Mouse (Mus musculus): ENCODE data around the gene Dop1a. TPM values are rescaled to one million over a fixed set of nuclear protein-coding genes. Genes with fewer than 3 reads are reported as not detected.

Gene Dop1a
- polyA plus RNA-seq, 1 experiment from 2014 or later = 34.1 TPM

GRCm38 (mm10) chr9:86522335-86522734 is 55.4 kb downstream of the Dop1a start:
- Histone ChIP-seq H3K4me1 (ENCODE audit: control insufficient read depth, insufficient read depth, low read length) (no peaks in the 10 kb centered on the region), H3K27ac (ENCODE audit: low read length) (no peak overlapping the region), H3K4me2 (ENCODE audit: low read length) (no peak overlapping the region), H3K9me3 (replicated peaks; ENCODE audit: control insufficient read depth, low read length, poor library complexity, severe bottlenecking) (no peaks in the 10 kb centered on the region), H3K36me3 (ENCODE audit: control insufficient read depth, insufficient read depth, low read length) (peaks cover 37% of the 10 kb centered on the region), H3K27me3 (ENCODE audit: control insufficient read depth, insufficient read depth, low read depth, low read length) (no peaks in the 10 kb centered on the region), H3K9ac (ENCODE audit: low read depth, low read length) (no peak overlapping the region), H3K4me3 (ENCODE audit: low read depth, low read length) (no peak overlapping the region)
- ATAC-seq = no peak

- no peak for ATAC-seq
- H3K9me3 ChIP-seq (replicated peaks; ENCODE audit: control insufficient read depth, low read length, poor library complexity, severe bottlenecking) = no peaks in the 10 kb centered on the region
- H3K4me1 ChIP-seq (ENCODE audit: control insufficient read depth, insufficient read depth, low read length) = no peaks in the 10 kb centered on the region
- peaks cover 29% of the 10 kb centered on the region for H3K36me3 ChIP-seq (ENCODE audit: control insufficient read depth, insufficient read depth, low read length)
- H3K4me3 ChIP-seq (ENCODE audit: low read depth, low read length) = no peak overlapping the region
- 77% methylated on average over 2 of the region's 2 CpGs for WGBS
- no peak overlapping the region for H3K27ac ChIP-seq (ENCODE audit: low read length)
- no peaks in the 10 kb centered on the region for H3K27me3 ChIP-seq (ENCODE audit: control insufficient read depth, insufficient read depth, low read depth, low read length)
- H3K4me2 ChIP-seq (ENCODE audit: low read length) = no peak overlapping the region
- no peak overlapping the region for H3K9ac ChIP-seq (ENCODE audit: low read depth, low read length)
These were observed 58.6 kb downstream of the Dop1a start for GRCm38 (mm10) chr9:86525600-86525999.

GRCm38 (mm10) chr9:86534071-86534470 is 67.1 kb downstream of the Dop1a start:
- Histone ChIP-seq H3K27me3 (ENCODE audit: control insufficient read depth, insufficient read depth, low read depth, low read length) (no peaks in the 10 kb centered on the region), H3K9me3 (replicated peaks; ENCODE audit: control insufficient read depth, low read length, poor library complexity, severe bottlenecking) (no peaks in the 10 kb centered on the region), H3K36me3 (ENCODE audit: control insufficient read depth, insufficient read depth, low read length) (peaks cover 16% of the 10 kb centered on the region), H3K4me1 (ENCODE audit: control insufficient read depth, insufficient read depth, low read length) (no peaks in the 10 kb centered on the region), H3K27ac (ENCODE audit: low read length) (no peak overlapping the region), H3K9ac (ENCODE audit: low read depth, low read length) (no peak overlapping the region), H3K4me3 (ENCODE audit: low read depth, low read length) (no peak overlapping the region), H3K4me2 (ENCODE audit: low read length) (no peak overlapping the region)
- WGBS = 93% methylated on average over 5 of the region's 5 CpGs
- no peak for ATAC-seq

GRCm38 (mm10) chr9:86543451-86543850 is 76.5 kb downstream of the Dop1a start:
- Histone ChIP-seq H3K4me2 (ENCODE audit: low read length) (no peak overlapping the region), H3K4me3 (ENCODE audit: low read depth, low read length) (no peak overlapping the region), H3K27me3 (ENCODE audit: control insufficient read depth, insufficient read depth, low read depth, low read length) (no peaks in the 10 kb centered on the region), H3K36me3 (ENCODE audit: control insufficient read depth, insufficient read depth, low read length) (peaks cover 31% of the 10 kb centered on the region), H3K9me3 (replicated peaks; ENCODE audit: control insufficient read depth, low read length, poor library complexity, severe bottlenecking) (no peaks in the 10 kb centered on the region), H3K27ac (ENCODE audit: low read length) (no peak overlapping the region), H3K9ac (ENCODE audit: low read depth, low read length) (no peak overlapping the region), H3K4me1 (ENCODE audit: control insufficient read depth, insufficient read depth, low read length) (no peaks in the 10 kb centered on the region)
- 84% methylated on average over 3 of the region's 3 CpGs for WGBS
- no peak for ATAC-seq

- WGBS = 74% methylated on average over 1 of the region's 1 CpGs
- Histone ChIP-seq H3K36me3 (ENCODE audit: control insufficient read depth, insufficient read depth, low read length) (peaks cover 38% of the 10 kb centered on the region), H3K4me1 (ENCODE audit: control insufficient read depth, insufficient read depth, low read length) (no peaks in the 10 kb centered on the region)
These were observed 77.6 kb downstream of the Dop1a start for GRCm38 (mm10) chr9:86544559-86544958.

GRCm38 (mm10) chr9:86549637-86550162 is 82.7 kb downstream of the Dop1a start:
- Histone ChIP-seq H3K4me2 (ENCODE audit: low read length) (no peak overlapping the region), H3K9ac (ENCODE audit: low read depth, low read length) (no peak overlapping the region), H3K4me3 (ENCODE audit: low read depth, low read length) (no peak overlapping the region), H3K27me3 (ENCODE audit: control insufficient read depth, insufficient read depth, low read depth, low read length) (no peaks in the 10 kb centered on the region), H3K36me3 (ENCODE audit: control insufficient read depth, insufficient read depth, low read length) (peaks cover 45% of the 10 kb centered on the region), H3K9me3 (replicated peaks; ENCODE audit: control insufficient read depth, low read length, poor library complexity, severe bottlenecking) (no peaks in the 10 kb centered on the region), H3K4me1 (ENCODE audit: control insufficient read depth, insufficient read depth, low read length) (no peaks in the 10 kb centered on the region), H3K27ac (ENCODE audit: low read length) (no peak overlapping the region)
- ATAC-seq = no peak
- WGBS = 94% methylated on average over 5 of the region's 5 CpGs

More at GRCm38 (mm10) chr9:86544559-86544958, 77.6 kb downstream of the Dop1a start:
- H3K9me3 ChIP-seq (replicated peaks; ENCODE audit: control insufficient read depth, low read length, poor library complexity, severe bottlenecking) = no peaks in the 10 kb centered on the region
- no peak overlapping the region for H3K9ac ChIP-seq (ENCODE audit: low read depth, low read length)
- H3K27ac ChIP-seq (ENCODE audit: low read length) = no peak overlapping the region
- no peaks in the 10 kb centered on the region for H3K27me3 ChIP-seq (ENCODE audit: control insufficient read depth, insufficient read depth, low read depth, low read length)
- no peak overlapping the region for H3K4me2 ChIP-seq (ENCODE audit: low read length)
- no peak overlapping the region for H3K4me3 ChIP-seq (ENCODE audit: low read depth, low read length)
- ATAC-seq = no peak

GRCm38 (mm10) chr9:86550717-86551116 is 83.8 kb downstream of the Dop1a start:
- Histone ChIP-seq H3K4me2 (ENCODE audit: low read length) (no peak overlapping the region), H3K4me3 (ENCODE audit: low read depth, low read length) (no peak overlapping the region), H3K27me3 (ENCODE audit: control insufficient read depth, insufficient read depth, low read depth, low read length) (no peaks in the 10 kb centered on the region), H3K4me1 (ENCODE audit: control insufficient read depth, insufficient read depth, low read length) (no peaks in the 10 kb centered on the region), H3K36me3 (ENCODE audit: control insufficient read depth, insufficient read depth, low read length) (peaks cover 45% of the 10 kb centered on the region), H3K27ac (ENCODE audit: low read length) (no peak overlapping the region), H3K9ac (ENCODE audit: low read depth, low read length) (no peak overlapping the region), H3K9me3 (replicated peaks; ENCODE audit: control insufficient read depth, low read length, poor library complexity, severe bottlenecking) (no peaks in the 10 kb centered on the region)
- ATAC-seq = no peak
- 93% methylated on average over 3 of the region's 3 CpGs for WGBS

GRCm38 (mm10) chr9:86553886-86554285 is 86.9 kb downstream of the Dop1a start:
- H3K9me3 ChIP-seq (replicated peaks; ENCODE audit: control insufficient read depth, low read length, poor library complexity, severe bottlenecking) = no peaks in the 10 kb centered on the region
- no peak overlapping the region for H3K9ac ChIP-seq (ENCODE audit: low read depth, low read length)
- H3K4me2 ChIP-seq (ENCODE audit: low read length) = no peak overlapping the region
- H3K27ac ChIP-seq (ENCODE audit: low read length) = no peak overlapping the region
- 88% methylated on average over 9 of the region's 9 CpGs for WGBS
- no peaks in the 10 kb centered on the region for H3K4me1 ChIP-seq (ENCODE audit: control insufficient read depth, insufficient read depth, low read length)
- H3K36me3 ChIP-seq (ENCODE audit: control insufficient read depth, insufficient read depth, low read length) = peaks cover 49% of the 10 kb centered on the region
- no peak for ATAC-seq
- no peak overlapping the region for H3K4me3 ChIP-seq (ENCODE audit: low read depth, low read length)
- H3K27me3 ChIP-seq (ENCODE audit: control insufficient read depth, insufficient read depth, low read depth, low read length) = no peaks in the 10 kb centered on the region

- no peak for ATAC-seq
- Histone ChIP-seq H3K4me2 (ENCODE audit: low read length) (no peak overlapping the region), H3K36me3 (ENCODE audit: control insufficient read depth, insufficient read depth, low read length) (peaks cover 50% of the 10 kb centered on the region), H3K4me3 (ENCODE audit: low read depth, low read length) (no peak overlapping the region), H3K27ac (ENCODE audit: low read length) (no peak overlapping the region), H3K9me3 (replicated peaks; ENCODE audit: control insufficient read depth, low read length, poor library complexity, severe bottlenecking) (no peaks in the 10 kb centered on the region), H3K27me3 (ENCODE audit: control insufficient read depth, insufficient read depth, low read depth, low read length) (no peaks in the 10 kb centered on the region), H3K4me1 (ENCODE audit: control insufficient read depth, insufficient read depth, low read length) (no peaks in the 10 kb centered on the region), H3K9ac (ENCODE audit: low read depth, low read length) (no peak overlapping the region)
- WGBS = 90% methylated on average over 4 of the region's 4 CpGs
These were observed 87.7 kb downstream of the Dop1a start for GRCm38 (mm10) chr9:86554641-86555040.
